Mouse (Mus musculus) WW6 (cell line): ENCODE results near the gene Sar1a.

Experiments used
- DNase-seq: peaks from one replicate; pipeline ENCODE4 v3.0.0-alpha.2; 2013; ENCODE audit warnings: low read depth, low spot score

Gene Sar1a

GRCm38 (mm10) chr10:61730171-61730570, 50.1 kb downstream of the Sar1a start:
- DNase-seq = no peak

- DNase-seq = no peak
These were observed 54.3 kb downstream of the Sar1a start for GRCm38 (mm10) chr10:61734377-61734776.

GRCm38 (mm10) chr10:61736671-61737078, 56.6 kb downstream of the Sar1a start:
- DNase-seq = no peak

GRCm38 (mm10) chr10:61737537-61737936, 57.4 kb downstream of the Sar1a start:
- no peak for DNase-seq

- DNase-seq = no peak
These were observed 58.0 kb downstream of the Sar1a start for GRCm38 (mm10) chr10:61738126-61738525.

GRCm38 (mm10) chr10:61741306-61741705, 61.2 kb downstream of the Sar1a start:
- no peak for DNase-seq

- DNase-seq = no peak
These were observed 61.8 kb downstream of the Sar1a start for GRCm38 (mm10) chr10:61741873-61742272.

GRCm38 (mm10) chr10:61742336-61742735, 62.2 kb downstream of the Sar1a start:
- no peak for DNase-seq
